Mouse (Mus musculus) myocyte (in vitro differentiated cells): ENCODE data around the gene Chmp2a.

Experiments used
- POLR2A ChIP-seq: IDR thresholded peaks from one replicate; pipeline ENCODE4 v1.6.1; 2011; ENCODE audit warnings: low read depth, mild to moderate bottlenecking, control low read depth, moderate library complexity; ENCODE audit not compliant: insufficient read length
- POLR2AphosphoS2 ChIP-seq: IDR thresholded peaks from one replicate; pipeline ENCODE4 v1.6.1; 2011; ENCODE audit warnings: low read depth, control low read depth; ENCODE audit not compliant: insufficient read length

- TF ChIP-seq POLR2AphosphoS2 (no peak), POLR2A (no peak)
Measured at GRCm38 (mm10) chr7:13003380-13003779, 31.2 kb downstream of the Chmp2a start.
